ENCODE assay signal across 8 mouse cellular contexts in genomic region chrX:150458766-150459350, GRCm38 (mm10). TPM values are rescaled to one million over a fixed set of nuclear protein-coding genes. Genes with fewer than 3 reads are reported as not detected.
A peak's percentile ranks its signal among the peaks of the same experiment; 100 is the strongest.
DNase-seq lines count a peak whose midpoint lies in the region; ATAC-seq and TF ChIP-seq lines count a peak whose summit lies in the region.

Gene Tmem29 (minus strand): TSS chrX:150459154.

- peak within 1 kb of the TSS; percentile 58 for H3K9ac ChIP-seq in ES-Bruce4 (ENCODE audit: low read depth, poor library complexity, severe bottlenecking)
- peak within 1 kb of the TSS; percentile 44 for H3K9ac ChIP-seq in forebrain, embryonic 15.5 days (replicated peaks)

- peak within 1 kb of the TSS; percentile 83 for H3K4me3 ChIP-seq in ES-Bruce4 (ENCODE audit: low read depth, low read length)
- H3K4me3 ChIP-seq in forebrain, embryonic 15.5 days: peak within 1 kb of the TSS; percentile 47
- peak within 1 kb of the TSS; percentile 73 for H3K4me3 ChIP-seq in lung, adult 2 months (replicated peaks; ENCODE audit: extremely low read depth, low read depth, low read length)

- intact Hi-C loops in heart, postnatal 25 days (cut with DNase I): no loop called here

- peak within 1 kb of the TSS; percentile 85 for H3K27ac ChIP-seq in ES-Bruce4 (ENCODE audit: insufficient read depth, low read length)
- H3K27ac ChIP-seq in forebrain, embryonic 15.5 days (replicated peaks): peak within 1 kb of the TSS; percentile 88

- H3K4me2 ChIP-seq in forebrain, embryonic 15.5 days (replicated peaks): peak within 1 kb of the TSS; percentile 41

- no peak for TF ChIP-seq EP300 in ES-Bruce4 (IDR thresholded peaks at IDR 0.05; ENCODE audit: insufficient read depth, low read depth, low read length)

- peak; percentile 93 for DNase-seq in cerebellum, adult 11 months
- DNase-seq in heart, postnatal 25 days (ENCODE audit: low spot score): peak; percentile 81
- DNase-seq in layer of hippocampus, adult 18-20 months (ENCODE audit: low spot score in 2 of 2): peak; percentile 83 to 87
- DNase-seq in lung, adult 2 months: peak; percentile 79
- peak; percentile 65 to 83 for DNase-seq in thymus, adult 18-20 months

- H3K9me3 ChIP-seq in ES-Bruce4 (replicated peaks; ENCODE audit: control insufficient read depth, insufficient read depth, low read length, poor library complexity, severe bottlenecking): no peaks in the 10 kb centered on the region
- H3K9me3 ChIP-seq in forebrain, embryonic 15.5 days: no peaks in the 10 kb centered on the region

- H3K4me1 ChIP-seq in ES-Bruce4 (ENCODE audit: control insufficient read depth, insufficient read depth, low read length): no peaks in the 10 kb centered on the region
- H3K4me1 ChIP-seq in forebrain, embryonic 15.5 days: peaks cover 9% of the 10 kb centered on the region
- peaks cover 2% of the 10 kb centered on the region; the same call in 1 of the 2 replicates for H3K4me1 ChIP-seq in lung, adult 2 months (ENCODE audit: control insufficient read depth, insufficient read depth, low read length)

- 2% methylated on average over 30 of the region's 30 CpGs for WGBS in forebrain, embryonic 15.5 days
- WGBS in lung, adult 2 months: 1% methylated on average over 30 of the region's 30 CpGs

- no peaks in the 10 kb centered on the region for H3K27me3 ChIP-seq in ES-Bruce4 (ENCODE audit: control insufficient read depth, insufficient read depth, low read length, poor library complexity, severe bottlenecking)
- no peaks in the 10 kb centered on the region for H3K27me3 ChIP-seq in forebrain, embryonic 15.5 days

- ATAC-seq in forebrain, embryonic 15.5 days (replicated peaks): peak; percentile 98
- ATAC-seq in neutrophil, adult 5-6 weeks (ENCODE audit: extremely low read depth, insufficient number of reproducible peaks, low FRiP score, poor library complexity, severe bottlenecking): peak; percentile 91

- no peak for TF ChIP-seq POLR2A in ES-Bruce4 (IDR thresholded peaks at IDR 0.05; ENCODE audit: insufficient read depth, low read length)
- peak; percentile 12; the same call in 1 of the 2 replicates for TF ChIP-seq POLR2A in lung, adult 2 months (IDR thresholded peaks at IDR 0.05; ENCODE audit: borderline replicate concordance, extremely low read depth, low read depth, low read length)

- peak; percentile 24 for TF ChIP-seq CTCF in ES-Bruce4 (IDR thresholded peaks at IDR 0.05; ENCODE audit: low read depth, low read length)
- peak; percentile 44; the same call in 1 of the 2 replicates for TF ChIP-seq CTCF in lung, adult 2 months (IDR thresholded peaks at IDR 0.05; ENCODE audit: insufficient read depth, low read length)

- H3K36me3 ChIP-seq in ES-Bruce4 (ENCODE audit: control insufficient read depth, insufficient read depth, low read length, poor library complexity, severe bottlenecking): no peaks in the 10 kb centered on the region
- H3K36me3 ChIP-seq in forebrain, embryonic 15.5 days: no peaks in the 10 kb centered on the region

RNA-seq across cellular contexts. Expression of gene Tmem29, which starts in this region (rescaled TPM):
- polyA plus RNA-seq in ES-Bruce4 (2011; ENCODE audit: insufficient read depth, insufficient read length, low read depth, missing spikeins): 35.7 and 45.4 TPM in 2 replicates
- polyA plus RNA-seq in forebrain, embryonic 15.5 days (2015; fragmentation: Nextera tagmentation; extraction: Ambion mirVana): 51.0 and 54.1 TPM in 2 replicates
- total RNA-seq in heart, postnatal 25 days (2021): 1 to 10 TPM; 4.2 to 6.2 TPM
- total RNA-seq in layer of hippocampus, adult 18-20 months (2021): 10 to 100 TPM; 34.1 to 39.0 TPM
- 1.8 and 4.5 TPM in 2 replicates for polyA plus RNA-seq in lung, adult 2 months (2012; rRNA removed)
- 7.6 and 12.3 TPM in 2 replicates for total RNA-seq in neutrophil, adult 5-6 weeks (2017)

Comparison
In these comparisons a context has a peak if more than half of its experiments do, and no peak if none do; other contexts are left out.
1. Peak in every context shown above with its lines: DNase-seq, ATAC-seq, H3K4me3 ChIP-seq and H3K27ac ChIP-seq.